Mouse (Mus musculus): Measurements from ENCODE around the gene Dab2. TPM values are rescaled to one million over a fixed set of nuclear protein-coding genes. Genes with fewer than 3 reads are reported as not detected.
A peak's percentile ranks its signal among the peaks of the same experiment; 100 is the strongest.

Gene Dab2
- polyA plus RNA-seq, 1 experiment from 2014 or later: 64.2 TPM

DNA sequence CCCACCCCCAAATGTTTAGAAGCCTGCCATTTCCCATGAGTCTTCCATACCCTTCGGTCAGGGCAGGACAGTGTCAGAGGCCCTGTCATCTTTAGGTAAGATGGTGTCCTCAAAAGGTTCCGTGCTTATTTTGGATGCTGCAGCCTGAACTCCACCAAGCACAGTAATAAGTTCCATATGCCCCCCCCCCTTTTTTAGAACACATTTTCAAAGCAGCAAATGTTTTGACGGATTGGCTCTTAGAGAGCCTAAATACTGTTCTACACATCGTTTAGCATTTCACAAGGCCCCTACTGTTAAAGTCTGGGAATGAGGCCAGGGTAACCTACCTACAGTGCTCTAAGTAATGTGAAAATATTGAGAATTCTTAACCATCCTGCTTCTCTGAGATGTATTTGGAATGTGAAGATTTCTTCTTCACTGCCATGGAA lies 19.6 kb upstream of the Dab2 start:
- H3K36me3 ChIP-seq (ENCODE audit: control insufficient read depth, insufficient read depth, low read length): no peaks in the 10 kb centered on the region
- H3K4me1 ChIP-seq (ENCODE audit: control insufficient read depth, insufficient read depth, low read length): peaks cover 9% of the 10 kb centered on the region; the same call in 1 of the 2 replicates
- no peaks in the 10 kb centered on the region for H3K9me3 ChIP-seq (ENCODE audit: control insufficient read depth, low read length)
- ATAC-seq (ENCODE audit: low FRiP score, low TSS enrichment): peak; percentile 67; the same call in 1 of the 2 replicates
- H3K9ac ChIP-seq (ENCODE audit: low read depth, low read length): no peak overlapping the region
- H3K27ac ChIP-seq (ENCODE audit: low read depth, low read length): no peak overlapping the region
- H3K4me2 ChIP-seq (replicated peaks; ENCODE audit: low read depth, low read length): no peak overlapping the region
- WGBS: 59% methylated on average over 4 of the region's 4 CpGs
- no peaks in the 10 kb centered on the region for H3K27me3 ChIP-seq (ENCODE audit: control insufficient read depth, insufficient read depth, low read length)
- no peak overlapping the region for H3K4me3 ChIP-seq (ENCODE audit: low read length)

DNA sequence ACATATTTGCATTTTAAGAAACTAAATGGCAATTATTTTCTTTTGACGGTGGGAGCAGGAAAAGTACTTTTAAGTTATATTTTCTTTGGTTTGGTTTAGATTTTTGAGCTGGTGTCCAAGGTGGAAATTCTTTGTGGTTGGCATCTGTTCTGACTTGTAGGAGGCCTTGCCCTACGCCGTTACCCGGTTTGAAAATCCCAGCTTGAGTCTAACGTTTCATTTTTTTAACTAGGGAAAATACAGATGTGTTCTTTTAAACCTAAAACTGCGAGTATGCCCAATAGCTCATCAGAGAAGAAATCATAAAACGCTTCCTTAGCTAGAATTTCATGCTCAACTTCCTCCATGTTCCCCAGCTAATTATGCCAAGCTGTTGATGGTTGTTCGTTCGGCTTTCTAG lies 16.3 kb upstream of the Dab2 start:
- WGBS: 80% methylated on average over 9 of the region's 9 CpGs
- H3K9me3 ChIP-seq (ENCODE audit: control insufficient read depth, low read length): no peaks in the 10 kb centered on the region
- no peak overlapping the region for H3K4me2 ChIP-seq (replicated peaks; ENCODE audit: low read depth, low read length)
- H3K4me1 ChIP-seq (ENCODE audit: control insufficient read depth, insufficient read depth, low read length): peaks cover 9% of the 10 kb centered on the region; the same call in 1 of the 2 replicates
- H3K27me3 ChIP-seq (ENCODE audit: control insufficient read depth, insufficient read depth, low read length): no peaks in the 10 kb centered on the region
- no peak for ATAC-seq (ENCODE audit: low FRiP score, low TSS enrichment)
- no peak overlapping the region for H3K4me3 ChIP-seq (ENCODE audit: low read length)
- no peak overlapping the region for H3K27ac ChIP-seq (ENCODE audit: low read depth, low read length)
- no peak overlapping the region for H3K9ac ChIP-seq (ENCODE audit: low read depth, low read length)
- H3K36me3 ChIP-seq (ENCODE audit: control insufficient read depth, insufficient read depth, low read length): no peaks in the 10 kb centered on the region

DNA sequence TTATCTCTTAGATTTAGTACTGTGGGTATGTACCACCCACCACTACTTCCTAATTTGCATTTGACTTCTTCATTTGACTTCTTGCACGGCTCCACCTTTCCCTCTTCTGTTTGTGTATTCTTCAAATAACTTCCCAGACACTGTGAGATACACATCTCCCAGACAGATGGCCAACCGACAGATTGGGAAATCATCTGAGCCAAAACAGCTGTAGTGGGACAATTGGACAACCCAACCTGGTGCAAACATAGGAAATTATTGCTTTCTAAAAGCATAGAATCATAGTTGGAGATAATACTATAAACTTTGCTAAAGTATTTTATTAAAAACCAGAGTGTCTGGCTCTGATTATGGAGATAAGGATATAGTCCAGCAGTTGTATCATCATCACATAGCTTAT lies 3.5 kb upstream of the Dab2 start:
- no peak overlapping the region for H3K4me2 ChIP-seq (replicated peaks; ENCODE audit: low read depth, low read length)
- no peak for ATAC-seq (ENCODE audit: low FRiP score, low TSS enrichment)
- no peaks in the 10 kb centered on the region for H3K9me3 ChIP-seq (ENCODE audit: control insufficient read depth, low read length)
- no peaks in the 10 kb centered on the region for H3K36me3 ChIP-seq (ENCODE audit: control insufficient read depth, insufficient read depth, low read length)
- no peak overlapping the region for H3K4me3 ChIP-seq (ENCODE audit: low read length)
- no peak overlapping the region for H3K27ac ChIP-seq (ENCODE audit: low read depth, low read length)
- H3K27me3 ChIP-seq (ENCODE audit: control insufficient read depth, insufficient read depth, low read length): no peaks in the 10 kb centered on the region
- WGBS: 60% methylated on average over 2 of the region's 2 CpGs
- no peak overlapping the region for H3K9ac ChIP-seq (ENCODE audit: low read depth, low read length)
- no peaks in the 10 kb centered on the region for H3K4me1 ChIP-seq (ENCODE audit: control insufficient read depth, insufficient read depth, low read length)

DNA sequence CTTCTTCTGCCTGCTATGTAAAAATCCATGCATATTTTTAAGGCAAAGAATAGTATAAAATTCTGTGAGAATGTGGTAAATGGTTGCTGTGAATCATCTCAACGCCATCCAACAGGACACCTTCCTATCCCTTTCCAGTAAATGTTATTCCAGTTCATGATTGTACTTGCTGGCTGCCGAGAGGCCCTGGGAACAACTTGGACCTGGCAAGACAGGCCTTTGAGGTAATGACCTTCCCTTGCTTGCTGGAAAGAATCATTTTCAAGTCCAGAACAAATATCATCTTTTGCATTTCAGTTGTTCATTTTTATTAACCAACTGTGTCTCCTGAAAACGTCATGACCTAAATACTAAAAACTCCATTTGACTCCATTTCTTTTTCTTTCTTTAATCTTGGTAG lies 862 bp upstream of the Dab2 start:
- H3K27me3 ChIP-seq (ENCODE audit: control insufficient read depth, insufficient read depth, low read length): no peaks in the 10 kb centered on the region
- H3K36me3 ChIP-seq (ENCODE audit: control insufficient read depth, insufficient read depth, low read length): no peaks in the 10 kb centered on the region
- H3K9ac ChIP-seq (ENCODE audit: low read depth, low read length): no peak overlapping the region
- H3K4me3 ChIP-seq (ENCODE audit: low read length): no peak overlapping the region
- no peak overlapping the region for H3K4me2 ChIP-seq (replicated peaks; ENCODE audit: low read depth, low read length)
- no peaks in the 10 kb centered on the region for H3K4me1 ChIP-seq (ENCODE audit: control insufficient read depth, insufficient read depth, low read length)
- no peak overlapping the region for H3K27ac ChIP-seq (ENCODE audit: low read depth, low read length)
- 82% methylated on average over 3 of the region's 3 CpGs for WGBS
- no peak for ATAC-seq (ENCODE audit: low FRiP score, low TSS enrichment)
- H3K9me3 ChIP-seq (ENCODE audit: control insufficient read depth, low read length): no peaks in the 10 kb centered on the region

DNA sequence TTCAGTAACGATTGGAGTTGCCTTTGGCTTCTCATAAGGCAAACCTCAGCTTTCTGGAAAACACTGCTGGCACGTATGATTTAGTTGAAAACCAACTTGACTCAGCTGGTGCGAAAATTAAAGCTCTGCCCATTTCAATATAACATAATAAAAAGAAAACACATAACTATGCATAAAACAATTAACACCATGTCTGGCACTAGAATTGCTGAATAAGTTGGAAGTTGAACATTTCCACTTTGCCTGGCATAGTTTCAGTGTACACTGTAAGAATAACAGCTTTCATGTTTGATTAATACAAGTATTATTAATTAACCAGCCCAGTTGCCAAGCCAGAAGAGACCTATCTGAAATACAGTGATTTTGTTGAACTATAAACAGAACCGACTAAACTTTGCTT lies 2.6 kb downstream of the Dab2 start:
- Histone ChIP-seq H3K4me1 (ENCODE audit: control insufficient read depth, insufficient read depth, low read length) (no peaks in the 10 kb centered on the region), H3K4me3 (ENCODE audit: low read length) (no peak overlapping the region), H3K9me3 (ENCODE audit: control insufficient read depth, low read length) (no peaks in the 10 kb centered on the region), H3K36me3 (ENCODE audit: control insufficient read depth, insufficient read depth, low read length) (no peaks in the 10 kb centered on the region), H3K27ac (ENCODE audit: low read depth, low read length) (no peak overlapping the region), H3K9ac (ENCODE audit: low read depth, low read length) (no peak overlapping the region), H3K27me3 (ENCODE audit: control insufficient read depth, insufficient read depth, low read length) (no peaks in the 10 kb centered on the region), H3K4me2 (replicated peaks; ENCODE audit: low read depth, low read length) (no peak overlapping the region)
- WGBS: 77% methylated on average over 4 of the region's 4 CpGs
- ATAC-seq (ENCODE audit: low FRiP score, low TSS enrichment): no peak

DNA sequence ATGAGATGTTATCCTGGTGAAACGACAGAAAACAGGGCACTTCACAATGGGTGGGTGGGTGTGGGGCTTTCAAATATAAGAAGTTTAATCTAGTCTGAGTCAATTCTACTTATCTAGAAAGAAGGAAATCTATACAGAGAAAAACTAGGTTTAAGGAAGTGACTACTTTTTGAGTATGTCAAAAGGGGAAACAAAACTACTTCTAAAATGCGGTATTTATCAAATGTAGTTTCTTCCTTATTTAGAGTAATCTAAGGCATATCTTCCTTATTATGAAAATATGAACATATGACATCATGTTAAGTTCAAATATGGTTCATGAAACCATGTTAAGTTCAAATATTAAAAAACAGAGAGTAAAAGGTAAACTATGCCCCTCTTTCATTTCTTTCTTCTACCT lies 4.2 kb downstream of the Dab2 start:
- no peak overlapping the region for H3K27ac ChIP-seq (ENCODE audit: low read depth, low read length)
- no peaks in the 10 kb centered on the region for H3K9me3 ChIP-seq (ENCODE audit: control insufficient read depth, low read length)
- H3K36me3 ChIP-seq (ENCODE audit: control insufficient read depth, insufficient read depth, low read length): no peaks in the 10 kb centered on the region
- no peaks in the 10 kb centered on the region for H3K27me3 ChIP-seq (ENCODE audit: control insufficient read depth, insufficient read depth, low read length)
- H3K4me3 ChIP-seq (ENCODE audit: low read length): no peak overlapping the region
- H3K9ac ChIP-seq (ENCODE audit: low read depth, low read length): no peak overlapping the region
- H3K4me1 ChIP-seq (ENCODE audit: control insufficient read depth, insufficient read depth, low read length): no peaks in the 10 kb centered on the region
- WGBS: 94% methylated on average over 2 of the region's 2 CpGs
- ATAC-seq (ENCODE audit: low FRiP score, low TSS enrichment): no peak
- no peak overlapping the region for H3K4me2 ChIP-seq (replicated peaks; ENCODE audit: low read depth, low read length)

DNA sequence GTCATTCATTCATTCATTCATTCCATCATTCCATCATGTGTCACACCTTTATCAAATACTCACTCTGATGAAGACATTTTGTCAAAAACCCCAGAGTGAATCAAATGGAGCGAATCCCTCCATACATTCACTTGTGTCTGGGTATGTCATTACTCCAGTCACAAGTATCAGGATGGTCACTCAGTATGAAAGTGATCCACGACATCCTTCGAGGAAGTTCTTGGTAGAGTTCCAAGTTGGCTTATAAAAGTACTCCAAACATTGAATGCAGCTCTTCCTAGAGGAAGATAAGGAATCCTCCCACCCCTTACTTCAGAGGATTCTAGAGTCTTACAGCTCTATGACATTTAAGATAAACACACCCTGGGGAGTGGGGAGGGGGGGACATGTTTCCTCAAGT lies 10.0 kb downstream of the Dab2 start:
- H3K9ac ChIP-seq (ENCODE audit: low read depth, low read length): no peak overlapping the region
- 73% methylated on average over 3 of the region's 3 CpGs for WGBS
- no peaks in the 10 kb centered on the region for H3K36me3 ChIP-seq (ENCODE audit: control insufficient read depth, insufficient read depth, low read length)
- H3K27ac ChIP-seq (ENCODE audit: low read depth, low read length): no peak overlapping the region
- no peak for ATAC-seq (ENCODE audit: low FRiP score, low TSS enrichment)
- H3K27me3 ChIP-seq (ENCODE audit: control insufficient read depth, insufficient read depth, low read length): no peaks in the 10 kb centered on the region
- H3K9me3 ChIP-seq (ENCODE audit: control insufficient read depth, low read length): no peaks in the 10 kb centered on the region
- H3K4me3 ChIP-seq (ENCODE audit: low read length): no peak overlapping the region
- no peaks in the 10 kb centered on the region for H3K4me1 ChIP-seq (ENCODE audit: control insufficient read depth, insufficient read depth, low read length)
- H3K4me2 ChIP-seq (replicated peaks; ENCODE audit: low read depth, low read length): no peak overlapping the region

DNA sequence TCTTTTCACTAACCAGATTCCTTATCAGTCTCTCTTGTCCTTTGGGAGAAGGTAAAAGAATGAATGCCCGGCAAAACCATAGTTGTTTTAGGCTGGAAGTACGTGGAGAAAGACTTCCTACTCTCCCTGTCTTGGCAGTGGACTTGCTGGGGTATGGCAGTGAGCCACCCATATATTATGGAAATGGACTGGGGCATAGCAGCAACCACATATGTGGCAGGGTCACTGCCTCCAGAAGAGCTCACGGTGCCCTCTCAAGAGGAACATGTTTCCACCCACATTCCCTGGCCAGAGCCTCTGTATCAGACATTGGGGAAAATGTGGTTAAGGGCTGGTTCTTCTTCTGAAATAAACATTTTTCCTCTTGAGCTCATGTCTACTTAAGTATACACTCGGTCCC lies 10.8 kb downstream of the Dab2 start:
- Histone ChIP-seq H3K9ac (ENCODE audit: low read depth, low read length) (no peak overlapping the region), H3K4me2 (replicated peaks; ENCODE audit: low read depth, low read length) (no peak overlapping the region), H3K4me3 (ENCODE audit: low read length) (no peak overlapping the region), H3K27me3 (ENCODE audit: control insufficient read depth, insufficient read depth, low read length) (no peaks in the 10 kb centered on the region), H3K4me1 (ENCODE audit: control insufficient read depth, insufficient read depth, low read length) (no peaks in the 10 kb centered on the region), H3K36me3 (ENCODE audit: control insufficient read depth, insufficient read depth, low read length) (no peaks in the 10 kb centered on the region), H3K9me3 (ENCODE audit: control insufficient read depth, low read length) (no peaks in the 10 kb centered on the region), H3K27ac (ENCODE audit: low read depth, low read length) (no peak overlapping the region)
- ATAC-seq (ENCODE audit: low FRiP score, low TSS enrichment): no peak
- 64% methylated on average over 4 of the region's 4 CpGs for WGBS

DNA sequence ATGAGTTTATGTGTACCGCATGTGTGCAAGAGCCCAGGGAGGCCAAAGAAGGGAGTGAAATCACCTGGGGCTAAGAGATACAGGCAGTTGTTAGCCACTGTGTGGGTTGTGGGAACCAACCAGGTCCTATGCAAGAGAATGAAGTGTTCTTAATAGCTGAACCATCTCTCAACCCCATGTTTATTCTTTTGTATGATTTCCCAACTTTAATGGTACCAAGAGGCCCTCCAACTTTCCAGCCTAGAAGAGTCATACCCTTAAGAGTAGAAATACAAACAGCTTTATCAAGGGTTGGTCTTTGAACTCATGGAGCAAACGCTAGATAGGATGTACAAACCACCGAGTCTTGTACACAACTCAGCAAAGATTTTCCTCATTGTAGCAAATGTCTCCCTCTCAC lies 12.8 kb downstream of the Dab2 start:
- Histone ChIP-seq H3K27ac (ENCODE audit: low read depth, low read length) (no peak overlapping the region), H3K9me3 (ENCODE audit: control insufficient read depth, low read length) (no peaks in the 10 kb centered on the region), H3K27me3 (ENCODE audit: control insufficient read depth, insufficient read depth, low read length) (no peaks in the 10 kb centered on the region), H3K9ac (ENCODE audit: low read depth, low read length) (no peak overlapping the region), H3K4me1 (ENCODE audit: control insufficient read depth, insufficient read depth, low read length) (no peaks in the 10 kb centered on the region), H3K4me3 (ENCODE audit: low read length) (no peak overlapping the region), H3K4me2 (replicated peaks; ENCODE audit: low read depth, low read length) (no peak overlapping the region), H3K36me3 (ENCODE audit: control insufficient read depth, insufficient read depth, low read length) (no peaks in the 10 kb centered on the region)
- 96% methylated on average over 3 of the region's 3 CpGs for WGBS
- ATAC-seq (ENCODE audit: low FRiP score, low TSS enrichment): no peak

DNA sequence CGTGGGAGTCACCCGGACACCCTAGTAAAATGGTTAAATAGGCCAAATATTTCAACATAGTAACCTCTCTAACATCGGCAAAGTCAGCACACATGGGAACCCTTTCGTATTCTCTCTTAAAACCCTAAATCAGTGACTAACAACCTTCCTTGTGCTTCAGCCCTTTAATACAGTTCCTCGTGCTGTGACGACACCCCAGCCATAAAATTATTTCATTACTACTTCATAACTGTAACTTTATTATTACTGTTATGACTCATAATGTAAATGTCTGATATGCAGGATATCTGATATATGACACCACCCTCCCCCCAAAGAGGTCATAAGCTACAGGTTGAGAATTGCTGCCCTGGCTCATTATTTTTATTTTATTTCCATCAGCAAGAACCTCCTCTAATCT lies 19.8 kb downstream of the Dab2 start:
- Histone ChIP-seq H3K4me3 (ENCODE audit: low read length) (no peak overlapping the region), H3K9me3 (ENCODE audit: control insufficient read depth, low read length) (no peaks in the 10 kb centered on the region), H3K27ac (ENCODE audit: low read depth, low read length) (no peak overlapping the region), H3K36me3 (ENCODE audit: control insufficient read depth, insufficient read depth, low read length) (no peaks in the 10 kb centered on the region), H3K9ac (ENCODE audit: low read depth, low read length) (no peak overlapping the region), H3K4me2 (replicated peaks; ENCODE audit: low read depth, low read length) (no peak overlapping the region), H3K27me3 (ENCODE audit: control insufficient read depth, insufficient read depth, low read length) (no peaks in the 10 kb centered on the region), H3K4me1 (ENCODE audit: control insufficient read depth, insufficient read depth, low read length) (peaks cover 16% of the 10 kb centered on the region)
- 67% methylated on average over 6 of the region's 6 CpGs for WGBS
- ATAC-seq (ENCODE audit: low FRiP score, low TSS enrichment): no peak

Data from kidney, embryonic 14.5 days (tissue).